Mouse (Mus musculus) CH12.LX (cell line): ENCODE data around the gene Mroh2a. TPM values are rescaled to one million over a fixed set of nuclear protein-coding genes. Genes with fewer than 3 reads are reported as not detected.

Experiments
- DNase-seq: peaks from one replicate; pipeline ENCODE4 v3.0.0-alpha.2; 2013; ENCODE audit errors: extremely low read depth
- H3K27ac ChIP-seq: 2 replicates; pipeline ENCODE4 v1.5.1; 2012; ENCODE audit warnings: low read depth, mild to moderate bottlenecking, control low read depth, moderate library complexity; ENCODE audit not compliant: insufficient read depth
- H3K27me3 ChIP-seq: replicated peaks from 2 replicates; pipeline ENCODE3; 2012; ENCODE audit warnings: inconsistent platforms
- H3K36me3 ChIP-seq, 2 experiments: replicated peaks in 1 of 2; 2 replicates each; pipeline versions ENCODE3 to v1.6.1; 2012; ENCODE audit warnings: inconsistent platforms in 1 of 2, low read length in 1 of 2, mild to moderate bottlenecking in 1 of 2, mixed read lengths in 1 of 2, moderate library complexity in 1 of 2; ENCODE audit not compliant: control insufficient read depth in 1 of 2, insufficient read depth in 1 of 2
- H3K4me1 ChIP-seq, 2 experiments: 2 replicates each; pipeline ENCODE4 v1.6.1; 2012; ENCODE audit warnings: inconsistent platforms in 1 of 2, moderate library complexity in 1 of 2; ENCODE audit not compliant: insufficient read depth in 2 of 2, control insufficient read depth in 1 of 2
- H3K4me2 ChIP-seq: 2 replicates; pipeline ENCODE4 v1.6.1; 2012; ENCODE audit warnings: low read depth, mild to moderate bottlenecking, control low read depth; ENCODE audit not compliant: poor library complexity, insufficient read depth, severe bottlenecking
- H3K4me3 ChIP-seq, 3 experiments: fragments of 150-350 bp in 1 of 3; sonication (generic) in 1 of 3; replicated peaks in 1 of 3; 2 replicates each; pipeline versions ENCODE3 to v1.5.1; 2011 to 2012; ENCODE audit warnings: low read depth in 2 of 3, low read length in 2 of 3, mild to moderate bottlenecking in 2 of 3, moderate library complexity in 2 of 3, control low read depth in 1 of 3, improper control_type of control experiment in 1 of 3, inconsistent platforms in 1 of 3, mixed read lengths in 1 of 3; ENCODE audit not compliant: poor library complexity in 1 of 3
- H3K79me2 ChIP-seq: replicated peaks from 2 replicates; pipeline ENCODE4 v1.6.1; 2012; ENCODE audit warnings: mild to moderate bottlenecking, moderate library complexity; ENCODE audit not compliant: control insufficient read depth, poor library complexity, insufficient read depth, severe bottlenecking; ENCODE audit errors: extremely low read depth
- H3K9ac ChIP-seq: 2 replicates; pipeline ENCODE4 v1.6.1; 2012; ENCODE audit warnings: low read depth, mild to moderate bottlenecking, control low read depth, moderate library complexity; ENCODE audit not compliant: insufficient read depth
- H3K9me3 ChIP-seq: replicated peaks from 2 replicates; pipeline ENCODE3; 2012; ENCODE audit warnings: low read length, inconsistent platforms, mixed read lengths
- BHLHE40 ChIP-seq: IDR thresholded peaks from 2 replicates; pipeline ENCODE4 v1.6.1; 2011; ENCODE audit warnings: mild to moderate bottlenecking, low read depth, low read length, improper control_type of control experiment
- CHD1 ChIP-seq: IDR thresholded peaks from 2 replicates; pipeline ENCODE4 v1.6.1; 2012; ENCODE audit warnings: low read depth, low read length, improper control_type of control experiment, inconsistent platforms
- CHD2 ChIP-seq: IDR thresholded peaks from 2 replicates; pipeline ENCODE4 v1.6.1; 2011; ENCODE audit warnings: low read length, improper control_type of control experiment
- E2F4 ChIP-seq: IDR thresholded peaks from 2 replicates; pipeline ENCODE4 v1.6.1; 2011; ENCODE audit warnings: low read depth, low read length, improper control_type of control experiment; ENCODE audit not compliant: insufficient replicate concordance
- EP300 ChIP-seq: IDR thresholded peaks from 2 replicates; pipeline ENCODE4 v1.6.1; 2011; ENCODE audit warnings: low read length, improper control_type of control experiment
- GABPA ChIP-seq: IDR thresholded peaks from 2 replicates; pipeline ENCODE4 v1.6.1; 2012; ENCODE audit warnings: low read depth, low read length, improper control_type of control experiment, inconsistent platforms; ENCODE audit not compliant: insufficient replicate concordance
- IRF4 ChIP-seq: IDR thresholded peaks from 2 replicates; pipeline ENCODE4 v1.6.1; 2014; ENCODE audit warnings: low read depth, mild to moderate bottlenecking, inconsistent platforms, low read length, improper control_type of control experiment
- KAT2A ChIP-seq: IDR thresholded peaks from 2 replicates; pipeline ENCODE4 v1.6.1; 2012; ENCODE audit warnings: low read length, improper control_type of control experiment, inconsistent platforms; ENCODE audit not compliant: insufficient replicate concordance
- MAFK ChIP-seq: IDR thresholded peaks from 2 replicates; pipeline ENCODE4 v1.6.1; 2011; ENCODE audit warnings: low read length, improper control_type of control experiment; ENCODE audit not compliant: insufficient replicate concordance
- MAZ ChIP-seq: IDR thresholded peaks from 2 replicates; pipeline ENCODE4 v1.6.1; 2012; ENCODE audit warnings: low read depth, mild to moderate bottlenecking, inconsistent platforms, low read length, improper control_type of control experiment, moderate library complexity
- NELFE ChIP-seq: IDR thresholded peaks from 2 replicates; pipeline ENCODE4 v1.6.1; 2011; ENCODE audit warnings: low read depth, low read length, improper control_type of control experiment
- PAX5 ChIP-seq: IDR thresholded peaks from 2 replicates; pipeline ENCODE4 v1.6.1; 2012; ENCODE audit warnings: low read length, inconsistent platforms, mixed read lengths
- POLR2A ChIP-seq: IDR thresholded peaks from 2 replicates; pipeline ENCODE4 v1.6.1; 2011; ENCODE audit warnings: low read depth, mild to moderate bottlenecking, improper control_type of control experiment, low read length
- POLR2AphosphoS2 ChIP-seq: IDR thresholded peaks from 2 replicates; pipeline ENCODE4 v1.6.1; 2011; ENCODE audit warnings: low read depth, low read length, improper control_type of control experiment
- RCOR1 ChIP-seq: conservative IDR thresholded peaks from 2 replicates; pipeline ENCODE4 v1.6.1; 2012; ENCODE audit warnings: low read depth, mild to moderate bottlenecking, inconsistent platforms, low read length, improper control_type of control experiment
- SIN3A ChIP-seq: IDR thresholded peaks from 2 replicates; pipeline ENCODE4 v1.6.1; 2012; ENCODE audit warnings: low read length, improper control_type of control experiment, inconsistent platforms
- SMC3 ChIP-seq: IDR thresholded peaks from 2 replicates; pipeline ENCODE4 v1.6.1; 2011; ENCODE audit warnings: low read depth, low read length, improper control_type of control experiment
- UBTF ChIP-seq: IDR thresholded peaks from 2 replicates; pipeline ENCODE4 v1.6.1; 2012; ENCODE audit warnings: low read depth, mild to moderate bottlenecking, inconsistent platforms, low read length, improper control_type of control experiment, moderate library complexity
- ZKSCAN1 ChIP-seq: IDR thresholded peaks from 2 replicates; pipeline ENCODE4 v1.6.1; 2012; ENCODE audit warnings: low read depth, inconsistent platforms, low read length, improper control_type of control experiment, borderline replicate concordance
- ZMIZ1 ChIP-seq: IDR thresholded peaks from 2 replicates; pipeline ENCODE4 v1.6.1; 2012; ENCODE audit warnings: low read depth, mild to moderate bottlenecking, inconsistent platforms, low read length, improper control_type of control experiment
- dilution Hi-C: fragments of 300-500 bp; cut with MboI; formaldehyde crosslinking; loops from 2 replicates; pipeline ENCODE4 v1.14.3; 2020; ENCODE audit warnings: low sequenced_read_pairs; ENCODE audit not compliant: extremely low pct_unique_long_range_greater_than_20kb, extremely low pct_ligation_motif_present
- in situ Hi-C: fragments of 300-500 bp; cut with MboI; formaldehyde crosslinking; loops from 3 replicates; pipeline ENCODE4 v1.14.3; 2019; ENCODE audit warnings: low sequenced_read_pairs, low pct_ligation_motif_present, low pct_unique_long_range_greater_than_20kb, mixed read lengths
- polyA plus RNA-seq: library from polyadenylated mRNA; unstranded; fragments of >175 nt; gene quantifications from 2 replicates; pipeline ENCODE4 v1.2.1, GENCODE M21; 2012; ENCODE audit warnings: low read depth; ENCODE audit not compliant: insufficient read length
- total RNA-seq, 2 experiments: library from RNA; depleted of rRNA; stranded (reverse); fragments of 300-350 nt in 1 of 2; fragments of >200 nt in 1 of 2; gene quantifications; 2 replicates each; pipeline ENCODE4 v1.2.3; 2012 to 2014

Mroh2a gene
- total and polyA plus RNA-seq, 3 experiments, result 0.17 to 1.0 TPM; not detected in 1

- no peak for TF ChIP-seq POLR2A
- Histone ChIP-seq H3K9me3 (peaks cover 5% of the 10 kb centered on the region), H3K4me3 (no peak overlapping the region), H3K27me3 (peaks cover 53% of the 10 kb centered on the region), H3K79me2 (no peaks in the 10 kb centered on the region), H3K4me2 (no peak overlapping the region), H3K9ac (no peak overlapping the region), H3K27ac (no peak overlapping the region), H3K36me3 (no peaks in the 10 kb centered on the region), H3K4me1 (no peaks in the 10 kb centered on the region)
- in situ Hi-C loops, result loop anchor here (25.0 kb wide), 1 partner anchor 329 kb away; no protein-coding TSS in a partner anchor
- dilution Hi-C loops, result no loop called here
- no peak for DNase-seq
These were observed 64.7 kb downstream of the Mroh2a start for GRCm38 (mm10) chr1:88291409-88292005.

- H3K4me1 ChIP-seq, result no peaks in the 10 kb centered on the region
- H3K79me2 ChIP-seq, result no peaks in the 10 kb centered on the region
These were observed 65.3 kb downstream of the Mroh2a start for GRCm38 (mm10) chr1:88292057-88292456.

GRCm38 (mm10) chr1:88294650-88295049 is 67.9 kb downstream of the Mroh2a start:
- DNase-seq, result no peak
- Histone ChIP-seq H3K9ac (no peak overlapping the region), H3K27me3 (peaks cover 45% of the 10 kb centered on the region), H3K4me2 (no peak overlapping the region), H3K27ac (no peak overlapping the region), H3K79me2 (no peaks in the 10 kb centered on the region), H3K4me1 (no peaks in the 10 kb centered on the region), H3K4me3 (no peak overlapping the region), H3K9me3 (peaks cover 8% of the 10 kb centered on the region), H3K36me3 (no peaks in the 10 kb centered on the region)
- TF ChIP-seq PAX5 (no peak), E2F4 (no peak), BHLHE40 (no peak), NELFE (no peak), IRF4 (no peak), RCOR1 (no peak)
- dilution Hi-C loops (no loop called here), in situ Hi-C loops (loop anchor here (25.0 kb wide), 1 partner anchor 332 kb away; no protein-coding TSS in a partner anchor)

More at GRCm38 (mm10) chr1:88292057-88292456, 65.3 kb downstream of the Mroh2a start:
- H3K4me3 ChIP-seq, result no peak overlapping the region
- H3K4me2 ChIP-seq, result no peak overlapping the region
- no peak overlapping the region for H3K9ac ChIP-seq
- dilution Hi-C loops (no loop called here), in situ Hi-C loops (loop anchor here (25.0 kb wide), 1 partner anchor 330 kb away; no protein-coding TSS in a partner anchor)
- TF ChIP-seq ZMIZ1 (no peak), RCOR1 (no peak), MAZ (no peak), SIN3A (no peak), MAFK (no peak), CHD2 (no peak), POLR2AphosphoS2 (no peak), KAT2A (no peak), UBTF (no peak), CHD1 (no peak), GABPA (no peak), ZKSCAN1 (no peak), EP300 (no peak), SMC3 (no peak)
- peaks cover 5% of the 10 kb centered on the region for H3K9me3 ChIP-seq
- H3K27ac ChIP-seq, result no peak overlapping the region
- DNase-seq, result no peak
- H3K36me3 ChIP-seq, result no peaks in the 10 kb centered on the region
- H3K27me3 ChIP-seq, result peaks cover 47% of the 10 kb centered on the region
